Mouse (Mus musculus): ENCODE data around the gene Pigf. TPM values are rescaled to one million over a fixed set of nuclear protein-coding genes. Genes with fewer than 3 reads are reported as not detected.
A peak's percentile ranks its signal among the peaks of the same experiment; 100 is the strongest.

Pigf gene
- polyA plus RNA-seq, 2 experiments = 21.6 to 30.5 TPM

GRCm38 (mm10) chr17:86947840-86948796, 77.1 kb downstream of the Pigf start, which contains the start of gene Atp6v1e2:
Atp6v1e2 (minus strand) TSS chr17:86947897.
- Histone ChIP-seq H3K9me3 (ENCODE audit: control insufficient read depth, low read length) (no peaks in the 10 kb centered on the region), H3K4me3 (replicated peaks; ENCODE audit: low read length) (no peak within 1 kb of the TSS), H3K4me1 (ENCODE audit: control insufficient read depth, insufficient read depth, low read length) (peaks cover 9% of the 10 kb centered on the region; the same call in 1 of the 2 replicates), H3K9ac (ENCODE audit: low read depth, low read length, severe bottlenecking) (no peak within 1 kb of the TSS), H3K36me3 (ENCODE audit: control insufficient read depth, insufficient read depth, low read length) (no peaks in the 10 kb centered on the region), H3K27me3 (ENCODE audit: control insufficient read depth, insufficient read depth, low read length) (no peaks in the 10 kb centered on the region), H3K4me2 (replicated peaks; ENCODE audit: low read depth, low read length, severe bottlenecking) (no peak within 1 kb of the TSS), H3K27ac (replicated peaks; ENCODE audit: low read depth, low read length) (peak within 1 kb of the TSS; percentile 15)
- 56% methylated on average over 28 of the region's 28 CpGs for WGBS
- TF ChIP-seq POLR2A (IDR thresholded peaks at IDR 0.05; ENCODE audit: borderline replicate concordance, extremely low read depth, insufficient read depth, insufficient read length) = no peak
- no peak for ATAC-seq (ENCODE audit: low FRiP score, low read depth)
- no peak for DNase-seq (ENCODE audit: low spot score)

Other genes with a start within 250 kb of the Pigf start
- not detected in 2 replicates for gene Tmem247, start 108.1 kb downstream of the Pigf start, polyA plus RNA-seq (2012; rRNA removed)
- not detected in 2 replicates for gene Tmem247, start 108.1 kb downstream of the Pigf start, polyA plus RNA-seq (2014; fragmentation: Nextera tagmentation; extraction: Ambion mirVana)
- gene Atp6v1e2, start 77.5 kb downstream of the Pigf start, polyA plus RNA-seq (2012; rRNA removed) = not detected in 2 replicates
- not detected in 2 replicates for gene Atp6v1e2, start 77.5 kb downstream of the Pigf start, polyA plus RNA-seq (2014; fragmentation: Nextera tagmentation; extraction: Ambion mirVana)
- 61.5 and 67.4 TPM in 2 replicates for gene Rhoq, start 62.3 kb downstream of the Pigf start, polyA plus RNA-seq (2012; rRNA removed)
- gene Rhoq, start 62.3 kb downstream of the Pigf start, polyA plus RNA-seq (2014; fragmentation: Nextera tagmentation; extraction: Ambion mirVana) = 35.3 and 35.4 TPM in 2 replicates
- 36.0 and 42.1 TPM in 2 replicates for gene Cript, start 144 bp upstream of the Pigf start, polyA plus RNA-seq (2012; rRNA removed)
- 126 and 132 TPM in 2 replicates for gene Cript, start 144 bp upstream of the Pigf start, polyA plus RNA-seq (2014; fragmentation: Nextera tagmentation; extraction: Ambion mirVana)
- 18.4 TPM in 2 replicates for gene Socs5, start 82.3 kb upstream of the Pigf start, polyA plus RNA-seq (2012; rRNA removed)
- 21.2 and 27.3 TPM in 2 replicates for gene Socs5, start 82.3 kb upstream of the Pigf start, polyA plus RNA-seq (2014; fragmentation: Nextera tagmentation; extraction: Ambion mirVana)
- gene Mcfd2, start 240.5 kb upstream of the Pigf start, polyA plus RNA-seq (2012; rRNA removed) = 70.3 and 73.6 TPM in 2 replicates
- 89.6 and 98.4 TPM in 2 replicates for gene Mcfd2, start 240.5 kb upstream of the Pigf start, polyA plus RNA-seq (2014; fragmentation: Nextera tagmentation; extraction: Ambion mirVana)